Mouse (Mus musculus): ENCODE results near the gene Emid1. TPM values are rescaled to one million over a fixed set of nuclear protein-coding genes. Genes with fewer than 3 reads are reported as not detected.

Gene Emid1
- polyA plus RNA-seq, 1 experiment from 2014 or later: 3.1 TPM

- WGBS (ENCODE audit: insufficient replicate concordance): 79% methylated on average over 4 of the region's 4 CpGs
Measured at GRCm38 (mm10) chr11:5103986-5104509, 48.0 kb downstream of the Emid1 start.

GRCm38 (mm10) chr11:5102384-5102783, 49.7 kb downstream of the Emid1 start:
- Histone ChIP-seq H3K4me2 (ENCODE audit: low read depth, low read length) (no peak overlapping the region), H3K9ac (ENCODE audit: low read depth, low read length) (no peak overlapping the region), H3K4me1 (ENCODE audit: control insufficient read depth, low read depth, low read length) (peaks cover 17% of the 10 kb centered on the region), H3K4me3 (ENCODE audit: low read depth, low read length) (no peak overlapping the region), H3K36me3 (ENCODE audit: control insufficient read depth, insufficient read depth) (peaks cover 2% of the 10 kb centered on the region; the same call in 1 of the 2 replicates), H3K9me3 (replicated peaks; ENCODE audit: control insufficient read depth, low read length) (no peaks in the 10 kb centered on the region), H3K27me3 (ENCODE audit: control insufficient read depth, insufficient read depth, low read depth, low read length) (no peaks in the 10 kb centered on the region), H3K27ac (ENCODE audit: low read length) (no peak overlapping the region)
- WGBS (ENCODE audit: insufficient replicate concordance): 56% methylated on average over 7 of the region's 7 CpGs
- no peak for ATAC-seq (ENCODE audit: low read depth)

More at GRCm38 (mm10) chr11:5103986-5104509, 48.0 kb downstream of the Emid1 start:
- no peaks in the 10 kb centered on the region for H3K9me3 ChIP-seq (replicated peaks; ENCODE audit: control insufficient read depth, low read length)
- H3K4me2 ChIP-seq (ENCODE audit: low read depth, low read length): no peak overlapping the region
- H3K27me3 ChIP-seq (ENCODE audit: control insufficient read depth, insufficient read depth, low read depth, low read length): no peaks in the 10 kb centered on the region
- H3K27ac ChIP-seq (ENCODE audit: low read length): no peak overlapping the region
- H3K9ac ChIP-seq (ENCODE audit: low read depth, low read length): no peak overlapping the region
- peaks cover 2% of the 10 kb centered on the region; the same call in 1 of the 2 replicates for H3K36me3 ChIP-seq (ENCODE audit: control insufficient read depth, insufficient read depth)
- ATAC-seq (ENCODE audit: low read depth): no peak
- H3K4me1 ChIP-seq (ENCODE audit: control insufficient read depth, low read depth, low read length): peaks cover 17% of the 10 kb centered on the region
- H3K4me3 ChIP-seq (ENCODE audit: low read depth, low read length): no peak overlapping the region

GRCm38 (mm10) chr11:5101641-5102040, 50.4 kb downstream of the Emid1 start:
- Histone ChIP-seq H3K4me1 (ENCODE audit: control insufficient read depth, low read depth, low read length) (peaks cover 24% of the 10 kb centered on the region), H3K4me2 (ENCODE audit: low read depth, low read length) (no peak overlapping the region), H3K4me3 (ENCODE audit: low read depth, low read length) (no peak overlapping the region), H3K9ac (ENCODE audit: low read depth, low read length) (no peak overlapping the region), H3K27ac (ENCODE audit: low read length) (no peak overlapping the region), H3K27me3 (ENCODE audit: control insufficient read depth, insufficient read depth, low read depth, low read length) (no peaks in the 10 kb centered on the region), H3K9me3 (replicated peaks; ENCODE audit: control insufficient read depth, low read length) (no peaks in the 10 kb centered on the region), H3K36me3 (ENCODE audit: control insufficient read depth, insufficient read depth) (peaks cover 2% of the 10 kb centered on the region; the same call in 1 of the 2 replicates)
- 71% methylated on average over 6 of the region's 6 CpGs for WGBS (ENCODE audit: insufficient replicate concordance)
- ATAC-seq (ENCODE audit: low read depth): no peak

- peak overlapping the region; percentile 88 for H3K4me2 ChIP-seq (ENCODE audit: low read depth, low read length)
- no peak overlapping the region; the same call in 1 of the 2 replicates for H3K9ac ChIP-seq (ENCODE audit: low read depth, low read length)
- H3K36me3 ChIP-seq (ENCODE audit: control insufficient read depth, insufficient read depth): peaks cover 2% of the 10 kb centered on the region; the same call in 1 of the 2 replicates
- H3K9me3 ChIP-seq (replicated peaks; ENCODE audit: control insufficient read depth, low read length): no peaks in the 10 kb centered on the region
- no peak overlapping the region; the same call in 1 of the 2 replicates for H3K27ac ChIP-seq (ENCODE audit: low read length)
- peaks cover 31% of the 10 kb centered on the region for H3K4me1 ChIP-seq (ENCODE audit: control insufficient read depth, low read depth, low read length)
- no peaks in the 10 kb centered on the region for H3K27me3 ChIP-seq (ENCODE audit: control insufficient read depth, insufficient read depth, low read depth, low read length)
- 66% methylated on average over 5 of the region's 5 CpGs for WGBS (ENCODE audit: insufficient replicate concordance)
- no peak overlapping the region; the same call in 1 of the 2 replicates for H3K4me3 ChIP-seq (ENCODE audit: low read depth, low read length)
- ATAC-seq (ENCODE audit: low read depth): no peak
Measured at GRCm38 (mm10) chr11:5100801-5101200, 51.3 kb downstream of the Emid1 start.

GRCm38 (mm10) chr11:5100283-5100682, 51.8 kb downstream of the Emid1 start:
- no peaks in the 10 kb centered on the region for H3K9me3 ChIP-seq (replicated peaks; ENCODE audit: control insufficient read depth, low read length)
- H3K4me1 ChIP-seq (ENCODE audit: control insufficient read depth, low read depth, low read length): peaks cover 32% of the 10 kb centered on the region
- no peak for ATAC-seq (ENCODE audit: low read depth)
- peak overlapping the region; percentile 88 for H3K27ac ChIP-seq (ENCODE audit: low read length)
- WGBS (ENCODE audit: insufficient replicate concordance): 2% methylated on average over 7 of the region's 7 CpGs
- H3K4me2 ChIP-seq (ENCODE audit: low read depth, low read length): peak overlapping the region; percentile 88
- peaks cover 2% of the 10 kb centered on the region; the same call in 1 of the 2 replicates for H3K36me3 ChIP-seq (ENCODE audit: control insufficient read depth, insufficient read depth)
- peak overlapping the region; percentile 98 for H3K4me3 ChIP-seq (ENCODE audit: low read depth, low read length)
- H3K27me3 ChIP-seq (ENCODE audit: control insufficient read depth, insufficient read depth, low read depth, low read length): no peaks in the 10 kb centered on the region
- H3K9ac ChIP-seq (ENCODE audit: low read depth, low read length): peak overlapping the region; percentile 98

GRCm38 (mm10) chr11:5099576-5100183, 52.4 kb downstream of the Emid1 start:
- WGBS (ENCODE audit: insufficient replicate concordance): under 1% methylated on average over 31 of the region's 31 CpGs
- Histone ChIP-seq H3K27me3 (ENCODE audit: control insufficient read depth, insufficient read depth, low read depth, low read length) (no peaks in the 10 kb centered on the region), H3K36me3 (ENCODE audit: control insufficient read depth, insufficient read depth) (peaks cover 2% of the 10 kb centered on the region; the same call in 1 of the 2 replicates), H3K9me3 (replicated peaks; ENCODE audit: control insufficient read depth, low read length) (no peaks in the 10 kb centered on the region), H3K4me1 (ENCODE audit: control insufficient read depth, low read depth, low read length) (peaks cover 32% of the 10 kb centered on the region), H3K9ac (ENCODE audit: low read depth, low read length) (peak overlapping the region; percentile 98), H3K4me2 (ENCODE audit: low read depth, low read length) (peak overlapping the region; percentile 88), H3K27ac (ENCODE audit: low read length) (peak overlapping the region; percentile 88), H3K4me3 (ENCODE audit: low read depth, low read length) (peak overlapping the region; percentile 98)
- peak; percentile 63 for ATAC-seq (ENCODE audit: low read depth)

- Histone ChIP-seq H3K27me3 (ENCODE audit: control insufficient read depth, insufficient read depth, low read depth, low read length) (no peaks in the 10 kb centered on the region), H3K9ac (ENCODE audit: low read depth, low read length) (peak within 1 kb of the TSS; percentile 98), H3K27ac (ENCODE audit: low read length) (peak within 1 kb of the TSS; percentile 88), H3K4me2 (ENCODE audit: low read depth, low read length) (peak within 1 kb of the TSS; percentile 88), H3K36me3 (ENCODE audit: control insufficient read depth, insufficient read depth) (peaks cover 3% of the 10 kb centered on the region; the same call in 1 of the 2 replicates), H3K9me3 (replicated peaks; ENCODE audit: control insufficient read depth, low read length) (no peaks in the 10 kb centered on the region), H3K4me1 (ENCODE audit: control insufficient read depth, low read depth, low read length) (peaks cover 32% of the 10 kb centered on the region), H3K4me3 (ENCODE audit: low read depth, low read length) (peak within 1 kb of the TSS; percentile 98)
- under 1% methylated on average over 92 of the region's 92 CpGs for WGBS (ENCODE audit: insufficient replicate concordance)
- ATAC-seq (ENCODE audit: low read depth): peak; percentile 87
Measured at GRCm38 (mm10) chr11:5098736-5099542, 53.1 kb downstream of the Emid1 start, which contains the start of the genes Rhbdd3 and Ewsr1. TSS of gene Rhbdd3 (plus strand) at chr11:5098926. TSS of gene Ewsr1 (minus strand) at chr11:5099266.

GRCm38 (mm10) chr11:5098035-5098735, 53.9 kb downstream of the Emid1 start:
- ATAC-seq (ENCODE audit: low read depth): peak; percentile 3; the same call in 1 of the 2 replicates

More at GRCm38 (mm10) chr11:5098035-5098735, 53.9 kb downstream of the Emid1 start:
- Histone ChIP-seq H3K27me3 (ENCODE audit: control insufficient read depth, insufficient read depth, low read depth, low read length) (no peaks in the 10 kb centered on the region), H3K4me3 (ENCODE audit: low read depth, low read length) (peak overlapping the region; percentile 98), H3K4me2 (ENCODE audit: low read depth, low read length) (peak overlapping the region; percentile 71), H3K36me3 (ENCODE audit: control insufficient read depth, insufficient read depth) (peaks cover 6% of the 10 kb centered on the region; the same call in 1 of the 2 replicates), H3K4me1 (ENCODE audit: control insufficient read depth, low read depth, low read length) (peaks cover 34% of the 10 kb centered on the region), H3K9me3 (replicated peaks; ENCODE audit: control insufficient read depth, low read length) (no peaks in the 10 kb centered on the region), H3K9ac (ENCODE audit: low read depth, low read length) (peak overlapping the region; percentile 98), H3K27ac (ENCODE audit: low read length) (peak overlapping the region; percentile 88)
- WGBS (ENCODE audit: insufficient replicate concordance): under 1% methylated on average over 44 of the region's 44 CpGs
